Mouse (Mus musculus) right cerebral cortex, postnatal 25 days (tissue): Measurements from ENCODE around the gene Rcn3.

Source experiments
- DNase-seq: peaks from one replicate; pipeline ENCODE4 v3.0.0; 2022

Gene Rcn3

DNA sequence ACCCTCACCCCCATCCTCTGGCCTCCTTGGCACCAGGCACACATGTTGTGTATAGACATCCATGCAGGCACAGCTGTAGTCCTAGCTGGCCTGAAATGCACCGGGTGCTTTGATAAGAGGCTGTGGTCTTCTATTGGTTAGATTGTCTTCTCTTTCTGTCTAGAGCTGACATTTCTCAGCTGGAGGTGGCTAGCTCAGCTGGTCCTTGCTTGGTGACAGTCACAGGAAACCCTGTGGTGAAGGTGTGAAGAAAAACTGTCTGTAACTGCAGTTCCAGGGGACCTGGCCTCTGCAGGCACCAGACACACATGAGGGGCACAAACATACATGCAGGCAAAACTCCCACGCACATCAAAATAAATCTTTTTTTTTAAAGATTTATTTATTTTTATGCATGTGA lies 22.4 kb downstream of the Rcn3 start:
- no peak for DNase-seq

DNA sequence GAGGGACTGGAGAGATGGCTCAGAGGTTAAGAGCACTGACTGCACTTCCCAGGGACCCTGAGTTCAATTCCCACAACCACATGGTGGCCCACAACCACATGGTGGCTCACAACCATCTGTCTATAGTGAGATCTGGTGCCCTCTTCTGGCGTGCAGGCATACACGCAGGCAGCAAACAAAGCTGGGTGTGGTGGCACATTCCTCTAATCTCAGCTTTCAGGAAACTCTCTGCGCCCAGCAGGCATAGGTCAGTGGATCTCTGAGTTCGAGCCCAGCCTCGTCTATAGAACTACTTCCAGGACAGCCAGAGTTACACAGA lies 24.1 kb downstream of the Rcn3 start:
- DNase-seq = no peak

DNA sequence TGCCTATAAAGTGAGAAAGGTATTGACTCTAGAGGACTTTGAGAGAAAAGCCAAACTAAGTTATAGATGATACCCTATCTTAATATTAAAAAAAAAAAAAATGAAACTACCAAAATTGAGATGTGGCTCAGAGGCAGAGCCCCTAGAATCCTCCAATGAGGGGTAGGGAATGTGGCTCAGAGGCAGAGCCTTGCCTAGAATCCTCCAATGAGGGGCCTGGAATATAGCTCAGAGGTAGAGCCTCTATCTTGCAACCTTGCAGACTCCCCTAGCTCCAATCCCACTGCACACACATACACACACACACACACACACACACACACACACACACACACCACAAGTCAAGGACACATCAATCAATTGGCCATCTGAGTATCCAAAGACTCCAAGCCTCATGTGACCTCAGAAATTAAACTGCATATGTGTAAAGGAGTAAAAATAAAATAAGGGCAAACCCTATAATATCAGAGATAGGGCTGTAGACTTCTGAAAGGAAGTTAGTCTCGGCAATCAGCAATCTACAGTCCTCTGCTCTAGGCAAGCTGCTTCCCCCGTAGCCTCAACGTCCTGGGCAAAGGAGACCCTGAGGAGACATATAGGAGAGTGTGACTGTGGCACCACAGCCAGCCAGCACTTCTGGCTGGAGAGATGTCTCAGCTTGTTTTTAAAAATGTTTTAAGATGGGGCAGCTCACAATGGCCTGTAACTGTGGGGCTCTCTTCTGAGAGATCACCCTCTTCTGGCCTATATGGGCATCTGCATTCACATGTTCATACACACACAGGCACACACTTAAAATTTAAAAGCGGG lies 24.6 kb downstream of the Rcn3 start:
- DNase-seq = no peak

DNA sequence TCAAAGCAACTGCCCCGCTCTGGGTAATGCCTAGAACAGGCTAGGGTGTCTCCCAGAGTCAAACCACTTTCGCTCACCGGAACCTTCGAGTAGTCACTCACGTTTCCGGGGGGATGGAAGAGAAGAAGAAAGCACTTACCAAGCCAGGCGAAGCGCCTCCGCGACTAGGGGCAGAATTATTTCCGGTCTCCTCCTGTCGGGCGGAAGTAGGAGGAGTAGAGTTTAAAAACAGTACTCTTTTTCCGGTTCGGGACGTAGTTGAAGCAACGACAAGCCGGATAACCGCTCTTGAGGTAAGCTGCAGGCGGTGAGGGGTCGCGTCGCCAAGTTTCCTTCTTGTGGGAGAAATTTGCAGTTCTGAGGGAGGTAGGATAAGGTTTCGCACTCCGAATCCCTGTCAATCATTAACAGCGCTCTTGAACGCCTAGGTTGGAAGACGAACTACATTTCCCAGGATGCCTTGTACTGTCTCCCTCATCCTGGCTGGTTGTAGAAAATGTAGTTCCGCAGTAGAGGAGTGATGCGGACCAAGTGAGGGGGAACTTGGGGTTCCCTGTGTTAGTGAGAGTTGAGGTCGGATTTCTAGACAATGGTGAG lies 29.7 kb downstream of the Rcn3 start, which contains the start of the genes Nosip and Prrg2:
Gene Nosip, plus strand, starts transcription at position 191 of the 597 bp plus-strand sequence.
Gene Prrg2, minus strand, starts transcription at position 439 of the 597 bp plus-strand sequence.
- DNase-seq = peak; percentile 91

DNA sequence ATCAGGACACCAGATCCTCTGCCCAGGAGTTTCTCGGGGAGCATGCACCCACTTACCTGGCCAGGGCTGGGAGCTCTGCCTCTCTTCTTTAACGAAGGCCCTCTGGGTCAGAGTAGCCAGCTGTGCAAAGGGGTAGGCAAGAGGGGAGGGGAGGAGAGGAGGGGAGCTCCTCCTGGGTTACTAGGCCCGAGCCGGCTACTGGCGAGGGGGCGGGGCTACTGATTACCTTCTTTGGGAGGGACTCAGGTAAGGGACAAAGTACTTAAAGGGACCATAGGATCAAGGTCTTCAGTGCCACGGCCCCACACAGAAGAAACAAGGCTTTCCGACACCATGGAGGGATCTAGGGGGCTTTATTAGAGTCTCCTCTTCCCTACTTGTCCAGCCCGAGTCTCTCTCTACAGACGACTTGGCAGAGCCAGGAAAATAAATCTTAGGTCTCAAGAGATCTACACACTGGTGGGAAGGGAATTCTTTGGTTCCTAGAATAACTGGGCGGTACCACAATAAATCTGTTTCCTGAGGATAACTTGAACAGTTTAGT lies 30.4 kb downstream of the Rcn3 start:
- no peak for DNase-seq

DNA sequence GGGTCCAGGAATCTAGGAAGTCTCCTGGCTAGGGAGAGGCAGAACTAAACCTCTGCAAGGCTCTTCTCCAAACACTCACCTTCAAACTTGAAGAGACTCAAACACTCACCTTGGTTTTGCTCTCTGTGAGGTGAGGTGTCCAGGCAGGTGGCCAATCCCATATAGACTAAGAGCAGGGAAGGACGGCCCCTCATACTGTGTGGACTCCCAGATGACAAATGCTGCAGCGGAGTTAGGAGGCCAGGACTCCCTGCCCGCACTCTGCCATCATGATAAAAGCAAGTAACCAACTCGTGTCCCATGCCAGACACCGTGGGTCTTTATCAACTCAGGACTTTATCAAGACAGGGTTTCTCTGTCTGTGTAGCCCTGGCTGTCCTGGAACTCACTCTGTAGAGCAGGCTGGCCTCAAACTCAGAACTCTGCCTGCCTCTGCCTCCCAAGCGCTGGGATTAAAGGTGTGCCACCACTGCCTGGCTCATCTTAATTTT lies 31.3 kb downstream of the Rcn3 start:
- DNase-seq = no peak

DNA sequence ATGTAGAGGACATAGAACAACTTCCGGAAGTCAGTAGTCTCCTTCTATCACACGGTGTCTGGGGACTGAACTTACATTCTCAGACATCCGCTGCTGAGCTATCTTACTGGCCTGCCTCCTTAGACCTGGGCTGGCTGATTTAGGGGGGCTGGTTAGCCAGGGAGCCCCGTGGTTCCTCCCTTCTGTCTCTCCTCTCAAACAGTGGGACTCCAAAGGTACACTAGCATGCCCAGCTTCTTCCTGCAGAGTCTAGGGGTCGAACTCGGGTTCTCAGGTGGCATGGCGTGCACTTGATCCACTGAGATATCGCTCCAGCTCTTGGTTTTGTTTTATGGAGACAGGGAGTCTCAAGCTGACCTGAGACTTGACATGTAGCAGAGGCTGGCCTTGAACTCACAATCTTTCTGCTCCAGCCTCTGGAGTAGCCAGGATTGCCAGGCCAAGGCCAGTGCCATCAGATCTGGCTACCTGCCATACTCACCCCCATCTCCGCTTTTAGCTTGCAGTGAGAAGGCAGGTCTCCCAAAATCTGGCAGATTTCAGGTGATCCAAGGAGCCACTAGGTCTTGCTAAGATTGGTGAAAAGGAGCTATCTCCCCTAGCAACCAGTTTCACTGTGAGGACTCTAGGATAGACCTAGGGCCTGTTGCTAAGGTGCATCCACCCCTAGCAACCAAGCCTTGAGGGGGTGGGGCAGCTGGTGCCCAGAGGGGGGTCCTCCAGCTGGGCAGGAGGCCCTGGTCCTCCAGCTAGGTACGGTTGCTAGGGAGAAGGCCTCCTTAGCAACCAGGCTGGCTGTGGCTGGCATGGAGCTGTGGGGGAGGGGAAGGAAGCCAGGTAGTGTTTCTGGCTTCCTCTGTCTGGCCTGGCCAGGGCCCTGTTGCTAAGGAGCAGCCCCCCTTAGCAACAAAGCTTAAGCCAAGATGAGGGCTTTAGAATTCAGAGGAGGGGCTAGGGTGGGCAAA lies 33.1 kb downstream of the Rcn3 start:
- DNase-seq = peak; percentile 54

DNA sequence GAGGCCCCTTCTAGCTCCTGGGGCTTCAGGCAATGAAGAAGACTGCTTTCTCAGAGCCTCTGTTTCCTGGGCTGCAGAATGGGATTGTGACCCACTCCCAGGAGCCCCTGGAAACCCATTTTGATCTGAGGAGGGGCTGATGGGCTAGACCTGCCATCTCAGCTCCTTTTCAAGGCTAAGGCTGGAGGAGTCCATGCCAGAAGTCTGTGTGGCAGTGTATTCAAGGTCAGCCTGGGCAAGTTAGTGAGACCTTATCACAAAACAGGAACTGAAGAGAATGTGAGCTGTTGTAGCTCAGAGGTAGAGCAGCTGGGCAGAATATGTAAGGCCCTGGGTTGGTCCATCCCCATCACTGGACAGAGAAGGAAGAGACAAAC lies 35.1 kb downstream of the Rcn3 start:
- DNase-seq = no peak

DNA sequence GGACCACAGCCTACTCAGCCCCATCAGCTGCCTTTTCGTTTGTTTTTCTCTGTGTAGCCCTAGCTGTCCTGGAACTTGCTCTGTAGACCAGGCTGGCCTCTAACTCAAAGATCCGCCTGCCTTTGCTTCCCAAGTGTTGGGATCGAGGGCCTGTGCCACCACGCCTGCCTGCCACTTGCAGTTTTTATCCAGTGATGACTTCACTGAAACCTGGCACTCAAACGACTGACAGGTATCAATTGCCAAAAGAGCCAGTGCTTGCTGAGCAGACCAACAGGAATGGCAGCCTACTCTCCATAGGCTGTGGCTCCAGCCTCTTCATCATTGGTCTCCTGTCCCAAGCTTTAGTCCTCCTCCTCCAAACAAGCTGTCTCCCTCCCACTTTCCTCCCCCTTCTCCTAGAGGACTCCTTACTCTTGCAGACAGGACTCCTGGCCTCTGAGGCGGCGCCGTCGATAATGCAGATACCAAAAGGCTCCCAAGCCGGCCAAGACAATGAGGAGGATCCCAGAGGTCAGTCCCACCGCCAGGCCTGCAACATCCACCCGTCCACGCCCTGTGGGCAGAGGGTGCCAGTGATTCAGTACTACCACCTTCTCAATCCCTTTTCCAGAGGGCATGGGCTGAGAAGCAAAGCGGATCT lies 35.6 kb downstream of the Rcn3 start:
- no peak for DNase-seq

DNA sequence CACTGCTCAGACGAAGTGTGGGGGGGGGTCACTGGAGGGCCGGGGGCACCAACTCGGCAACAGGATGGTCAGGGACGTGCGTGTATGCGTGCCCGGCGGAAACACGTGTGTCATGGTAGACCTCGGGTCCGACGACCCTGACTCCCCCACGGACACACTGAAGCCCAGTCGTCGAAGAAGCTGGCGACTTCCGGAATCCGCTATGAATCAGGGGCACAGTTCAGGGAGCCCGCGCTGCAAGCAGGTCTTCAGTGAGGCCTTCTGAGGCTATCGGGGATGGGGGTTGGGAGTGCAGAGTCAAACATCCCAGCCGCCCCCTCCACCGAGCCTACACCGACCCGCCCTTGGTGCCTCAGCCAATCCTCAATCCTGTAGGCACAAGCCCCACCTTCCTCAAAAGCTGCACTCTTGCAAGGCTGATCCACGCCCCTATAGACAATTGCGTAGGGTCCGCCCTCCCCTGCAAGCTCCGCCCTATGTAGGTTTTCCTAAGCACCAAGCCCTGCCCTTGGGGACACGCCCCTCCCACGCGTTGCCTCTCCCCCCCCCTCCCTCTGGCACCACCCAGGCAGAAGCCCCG lies 38.0 kb downstream of the Rcn3 start:
- DNase-seq = peak; percentile 91

DNA sequence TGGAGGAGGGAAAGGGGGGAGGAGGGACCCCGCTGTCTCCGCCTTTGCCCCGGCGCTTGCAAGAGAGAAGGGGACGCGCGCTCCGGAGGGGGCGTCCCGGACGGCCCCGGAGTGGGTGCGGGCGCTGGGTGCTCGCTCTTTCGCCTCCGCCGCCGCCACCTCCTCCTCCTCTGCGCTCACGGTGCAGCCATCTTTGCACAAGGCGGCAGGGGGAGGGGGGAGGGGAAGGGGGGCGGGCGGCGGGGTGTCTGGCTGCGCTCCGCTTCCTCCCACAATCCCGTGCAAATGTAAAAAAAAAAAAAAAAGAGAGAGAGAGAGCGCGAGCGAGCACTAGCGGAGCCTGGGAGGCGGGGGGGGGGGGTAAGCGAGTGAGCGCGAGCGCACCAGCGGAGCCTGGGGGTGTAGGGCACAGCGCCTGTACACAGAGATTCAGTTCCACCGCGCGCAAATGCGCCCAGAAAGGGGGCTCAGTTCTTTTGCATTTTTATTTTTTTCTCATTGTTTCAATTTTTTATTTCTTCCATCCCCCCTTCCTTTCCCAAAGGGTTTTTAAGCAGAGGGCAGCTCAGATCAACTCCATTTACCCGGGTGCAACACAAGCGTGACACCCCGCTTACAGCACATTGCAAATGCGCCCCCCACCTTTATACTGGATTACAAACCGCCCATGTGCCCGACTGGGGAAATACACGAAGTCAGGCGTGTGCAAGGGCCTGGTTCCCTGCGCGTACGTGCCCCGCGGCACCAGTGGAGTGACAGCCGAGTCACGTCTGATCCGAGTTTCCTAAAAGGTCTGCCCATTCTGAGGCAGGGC lies 38.7 kb downstream of the Rcn3 start:
- peak; percentile 70 for DNase-seq

DNA sequence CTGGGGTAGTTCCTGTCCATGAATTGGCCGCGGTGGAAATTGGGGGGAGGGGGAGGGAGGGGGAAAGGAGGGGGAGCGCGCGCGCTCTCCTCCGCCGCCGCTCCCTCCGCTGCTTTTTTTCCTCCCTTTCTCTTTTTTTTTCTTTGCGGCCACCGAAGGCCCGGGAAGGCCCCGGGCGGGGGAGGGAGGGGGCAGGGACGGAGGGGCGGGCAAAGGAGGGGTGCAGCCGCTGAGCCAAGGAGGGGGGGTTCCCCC lies 39.2 kb downstream of the Rcn3 start, which contains the start of gene Prr12:
Gene Prr12, minus strand, starts transcription at position 20 of the 255 bp plus-strand sequence.
- DNase-seq = no peak

DNA sequence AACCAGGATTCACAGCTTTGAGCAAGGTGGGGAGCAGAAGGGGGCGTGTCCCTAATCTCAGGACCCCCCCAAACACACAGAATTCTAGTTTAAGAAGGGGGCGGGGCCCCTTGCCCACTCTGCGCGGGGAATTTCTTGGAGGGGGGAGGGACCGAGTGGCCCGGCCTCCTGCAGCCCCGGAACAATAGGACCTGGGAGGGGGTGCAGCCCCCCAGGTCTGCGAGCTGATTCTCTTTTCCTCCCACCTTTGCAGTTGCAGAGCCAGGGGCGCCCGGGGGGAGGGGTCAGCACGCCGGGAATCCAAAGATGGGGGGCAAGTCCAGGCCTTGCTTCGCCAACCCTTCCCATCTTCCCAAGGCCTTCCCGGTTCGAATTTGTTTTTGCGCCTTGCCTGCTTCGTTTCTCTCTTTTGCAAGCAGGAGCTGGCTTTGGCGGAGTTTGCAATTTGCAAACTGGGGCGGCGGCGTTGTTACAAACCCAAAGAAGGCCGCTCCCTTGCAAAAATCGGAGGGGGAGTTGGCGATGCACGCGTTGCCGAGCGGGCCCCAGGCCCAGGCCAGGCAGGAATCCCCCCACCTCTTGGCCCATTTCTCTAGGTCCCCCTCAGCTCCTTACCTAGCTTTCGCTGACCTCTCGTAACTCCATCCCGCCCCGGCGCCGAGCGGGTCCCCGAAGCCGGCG lies 39.7 kb downstream of the Rcn3 start:
- DNase-seq = peak; percentile 67

DNA sequence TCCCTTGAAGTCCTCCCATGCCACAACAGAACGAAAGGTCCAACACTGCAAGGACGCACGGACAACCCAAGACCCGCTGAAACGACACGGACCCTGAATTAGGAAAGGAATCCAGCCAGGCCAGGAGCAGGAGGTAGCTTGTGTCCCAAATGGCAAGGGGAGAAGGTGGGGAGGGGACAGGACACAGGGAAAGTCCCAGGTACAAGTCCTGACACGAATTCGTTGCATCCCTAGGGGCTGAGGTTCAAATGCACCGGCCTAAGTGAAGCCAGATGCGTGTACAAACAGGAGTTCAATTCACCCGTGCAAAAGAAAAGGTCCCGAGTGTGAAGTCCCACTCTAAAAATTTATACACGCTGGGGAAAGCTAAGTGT lies 40.4 kb downstream of the Rcn3 start:
- DNase-seq = no peak

DNA sequence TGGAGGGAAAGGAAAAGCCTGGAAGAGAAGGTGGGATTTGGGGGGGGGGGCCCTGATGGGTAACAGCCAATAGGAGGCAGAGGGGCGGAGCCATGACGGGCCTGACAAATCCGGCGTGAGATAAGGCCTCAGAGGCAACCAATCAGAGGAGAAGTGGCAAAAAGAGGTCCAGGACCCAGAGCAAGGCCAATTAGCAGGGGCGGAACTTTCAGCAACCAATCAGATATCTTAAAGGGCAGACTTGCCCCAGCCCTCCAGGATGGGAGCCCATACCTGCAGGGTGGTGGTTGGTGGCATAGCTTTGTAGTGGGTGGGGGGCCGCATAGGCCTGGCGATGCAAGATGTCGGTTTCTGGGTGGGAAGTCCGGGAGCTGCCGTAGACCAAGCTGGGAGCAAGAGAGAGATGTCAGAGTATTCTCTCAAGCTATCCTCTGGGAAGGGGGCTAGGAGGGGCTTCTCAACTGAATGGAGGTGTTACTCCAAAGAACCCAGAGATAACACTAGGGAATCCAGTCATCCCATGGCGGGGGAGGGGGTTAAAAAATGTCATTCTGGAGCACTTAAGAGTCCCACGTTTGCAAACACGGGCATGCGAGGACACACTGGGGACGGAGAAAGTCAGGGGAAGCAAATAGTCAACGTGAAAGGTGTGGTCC lies 40.9 kb downstream of the Rcn3 start:
- DNase-seq = peak; percentile 65

DNA sequence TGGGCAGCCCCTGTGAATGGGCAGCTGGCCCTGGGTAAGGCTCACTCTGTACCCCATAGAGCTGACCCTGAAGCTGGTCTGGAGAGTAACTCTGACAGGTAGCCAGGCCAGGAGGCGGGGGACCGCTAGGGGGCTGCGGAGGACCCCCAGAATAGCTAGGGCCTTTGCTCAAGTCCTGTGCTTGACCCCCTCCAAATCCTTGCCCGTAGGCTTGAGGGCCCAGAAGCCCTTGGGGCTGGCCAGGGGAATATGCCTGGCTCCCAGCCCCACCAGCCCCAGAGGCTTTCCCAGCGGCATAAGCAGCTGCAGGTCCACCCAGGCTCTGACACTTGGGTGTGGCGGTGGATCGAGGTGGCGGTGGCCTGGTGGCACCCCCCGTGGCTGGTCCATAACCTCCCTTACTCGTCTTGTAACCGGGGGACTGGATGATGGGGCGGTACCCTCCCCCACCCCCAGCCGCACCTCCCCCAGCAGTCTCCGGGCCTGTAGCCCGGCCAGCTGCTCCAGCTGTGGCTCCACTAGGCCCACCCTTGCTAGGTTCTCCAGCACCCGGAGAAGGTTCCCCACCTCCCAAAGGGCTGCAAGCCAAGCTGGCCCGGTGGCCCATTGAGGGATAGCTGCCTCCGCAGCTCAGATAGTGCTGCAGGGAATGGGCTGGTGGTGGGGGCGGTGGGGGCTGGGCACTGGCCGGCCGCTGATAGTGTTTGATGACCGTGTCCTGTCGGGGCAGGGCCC lies 42.9 kb downstream of the Rcn3 start:
- DNase-seq = no peak

DNA sequence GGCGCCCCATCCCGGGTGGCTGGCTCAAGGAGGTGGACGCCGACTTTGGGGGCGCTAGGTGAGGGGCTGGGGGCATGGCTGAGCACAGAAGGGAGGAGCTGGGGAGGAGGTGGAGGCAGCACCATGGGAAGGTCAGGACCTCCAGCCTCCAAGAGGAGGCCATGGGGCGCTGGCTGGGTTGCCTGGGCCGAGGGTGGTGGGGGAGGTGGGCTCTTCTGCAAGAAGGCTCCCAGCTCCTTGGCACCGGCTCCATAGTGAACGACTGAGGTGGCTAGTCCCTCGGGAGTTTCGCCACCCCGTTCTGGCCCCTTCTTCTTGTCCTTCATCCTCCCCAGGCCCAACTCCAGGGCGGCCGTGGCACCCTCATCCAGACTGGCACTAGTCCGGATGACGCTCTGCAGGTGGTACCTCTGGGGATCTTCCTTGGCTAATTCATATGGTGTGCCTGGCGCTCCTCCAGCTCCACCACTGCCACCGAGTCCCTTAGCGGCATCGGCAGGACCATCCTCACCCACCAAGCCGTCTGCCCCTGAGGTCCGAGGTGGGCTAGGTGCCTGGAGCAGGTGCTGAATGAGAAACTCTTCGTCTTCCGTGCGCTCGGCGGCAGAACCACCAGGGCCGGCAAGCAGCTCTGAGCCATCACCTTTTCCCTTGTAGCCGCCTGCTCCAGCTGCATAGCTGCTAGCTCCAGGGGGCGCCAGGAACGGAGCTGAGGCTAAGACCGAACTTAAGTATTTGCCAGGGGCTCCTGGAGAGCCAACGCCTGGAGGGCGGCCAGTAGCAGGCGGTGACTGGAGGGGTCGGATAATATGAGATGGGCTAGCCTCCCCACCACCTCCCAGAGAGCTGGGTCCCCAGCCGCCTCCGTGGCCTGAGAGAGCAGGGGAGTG lies 43.8 kb downstream of the Rcn3 start:
- no peak for DNase-seq

DNA sequence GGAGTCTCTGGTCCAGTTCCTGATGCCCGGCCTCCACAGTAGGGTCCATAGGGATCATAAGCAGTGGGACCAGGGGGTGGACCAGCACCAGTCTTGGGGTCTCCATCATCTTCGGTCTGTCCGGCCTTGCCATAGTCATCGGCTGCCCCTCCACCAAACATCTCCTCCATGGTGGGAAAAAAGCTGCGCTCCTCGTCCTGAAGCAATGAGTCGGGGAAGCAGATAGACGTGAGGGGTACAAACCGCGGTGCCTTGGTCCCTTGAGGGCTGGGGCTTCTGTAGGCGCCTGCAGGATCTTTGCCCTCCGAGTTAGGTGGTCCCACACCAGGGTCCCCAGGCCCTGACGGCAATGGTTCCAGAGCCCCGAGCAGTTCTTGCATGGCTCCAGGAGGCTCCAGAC lies 44.5 kb downstream of the Rcn3 start:
- no peak for DNase-seq
